23 mouse cellular contexts compared by ENCODE assay signal in the genomic region with DNA sequence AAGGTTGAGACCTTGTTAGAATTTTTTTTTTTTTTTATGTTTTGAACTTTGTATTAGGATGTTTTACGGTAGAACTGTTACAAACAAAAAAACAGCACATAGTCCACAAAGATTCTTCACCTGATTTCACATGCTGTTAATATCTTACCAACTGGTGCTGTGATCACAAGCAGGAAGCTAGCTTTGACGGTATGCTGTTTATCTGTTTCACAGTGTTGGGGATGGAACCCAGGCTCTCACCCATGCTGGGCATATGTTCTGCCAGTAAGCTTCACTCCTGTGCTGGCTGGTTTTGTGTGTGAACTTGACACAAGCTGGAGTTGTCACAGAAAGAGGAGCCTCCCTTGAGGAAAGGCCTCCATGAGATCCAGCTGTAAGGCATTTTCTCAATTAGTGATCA. TPM values are rescaled to one million over a fixed set of nuclear protein-coding genes. Genes with fewer than 3 reads are reported as not detected.
DNase-seq lines count a peak whose midpoint lies in the region; ATAC-seq lines count a peak whose summit lies in the region.
"Had no signal": no experiment of that assay in that cellular context is flagged by ENCODE, and none has a peak within 500 bp of the region (broad histone marks: within the 10 kb centered on the region; RNA-seq: fewer than 3 reads in every experiment).

No protein-coding gene starts in this region.

- H3K27ac ChIP-seq in kidney, embryonic 15.5 days: no peak overlapping the region
- H3K27ac ChIP-seq: embryonic facial prominence, embryonic 10.5 days; forebrain, embryonic 10.5 days; heart, adult 2 months; heart, embryonic 15.5 days; hindbrain, embryonic 10.5 days; hindbrain, embryonic 14.5 days had no signal

- H3K9me3 ChIP-seq in kidney, embryonic 15.5 days (replicated peaks): no peaks in the 10 kb centered on the region
- H3K9me3 ChIP-seq: embryonic facial prominence, embryonic 10.5 days; forebrain, embryonic 10.5 days; heart, embryonic 15.5 days; hindbrain, embryonic 10.5 days had no signal

- ATAC-seq in kidney, embryonic 15.5 days (replicated peaks; ENCODE audit: low FRiP score): no peak
- ATAC-seq in CD4-positive, CD25-positive, alpha-beta regulatory T cell, adult 4 months: no peak
- ATAC-seq: forebrain, embryonic 14.5 days had no signal

- H3K9ac ChIP-seq in kidney, embryonic 15.5 days: no peak overlapping the region
- H3K9ac ChIP-seq: heart, embryonic 15.5 days; hindbrain, embryonic 14.5 days had no signal

- H3K4me3 ChIP-seq in kidney, embryonic 15.5 days (replicated peaks): no peak overlapping the region
- H3K4me3 ChIP-seq: embryonic facial prominence, embryonic 10.5 days; erythroblast, embryonic 14.5 days; forebrain, embryonic 10.5 days; heart, adult 2 months; heart, embryonic 15.5 days; hindbrain, embryonic 10.5 days had no signal

- peaks cover 11% of the 10 kb centered on the region for H3K4me1 ChIP-seq in kidney, embryonic 15.5 days
- H3K4me1 ChIP-seq: forebrain, embryonic 10.5 days; heart, embryonic 15.5 days; hindbrain, embryonic 10.5 days had no signal

- no peak overlapping the region for H3K4me2 ChIP-seq in kidney, embryonic 15.5 days
- H3K4me2 ChIP-seq: heart, embryonic 11.5 days; heart, embryonic 15.5 days; hindbrain, embryonic 14.5 days had no signal

- no peaks in the 10 kb centered on the region for H3K27me3 ChIP-seq in kidney, embryonic 15.5 days
- H3K27me3 ChIP-seq: CH12.LX; heart, embryonic 15.5 days had no signal

- 73% methylated on average over 2 of the region's 2 CpGs for WGBS in kidney, embryonic 15.5 days

- peak; percentile 53 for DNase-seq in kidney, adult 11 months
- peak; percentile 58 to 74 for DNase-seq in kidney, adult 8-10 months
- DNase-seq in kidney, postnatal 10 days: peak; percentile 34
- no peak for DNase-seq in lung, postnatal 25 days (ENCODE audit: low spot score)
- DNase-seq in frontal cortex, postnatal 10 days (ENCODE audit: low spot score in 2 of 2): no peak
- DNase-seq: adrenal gland, adult 2 months; adrenal gland, postnatal 25 days; cerebellum, adult 18-20 months; cerebellum, postnatal 10 days; heart, adult 2 months had no signal

- no peaks in the 10 kb centered on the region for H3K36me3 ChIP-seq in kidney, embryonic 15.5 days
- H3K36me3 ChIP-seq: embryonic facial prominence, embryonic 10.5 days; forebrain, embryonic 10.5 days; heart, embryonic 15.5 days; hindbrain, embryonic 10.5 days had no signal

RNA-seq across cellular contexts. Expression of a gene that starts 5.4 kb away (rescaled TPM):
- not detected in 2 replicates for polyA plus RNA-seq in kidney, embryonic 15.5 days (2015; fragmentation: Nextera tagmentation; extraction: Ambion mirVana)
- polyA plus RNA-seq in CD4-positive, CD25-positive, alpha-beta regulatory T cell, adult 4 months (2017; shearing (Covaris generic)): not detected
- polyA plus RNA-seq: adrenal gland, adult 2 months; C2C12; embryonic facial prominence, embryonic 10.5 days; embryonic facial prominence, embryonic 14.5 days; erythroblast, embryonic 14.5 days; forebrain, embryonic 10.5 days; forebrain, embryonic 14.5 days; heart, adult 2 months; heart, embryonic 11.5 days; heart, embryonic 15.5 days; hindbrain, embryonic 10.5 days; hindbrain, embryonic 14.5 days had no signal

RNA-seq across cellular contexts. Expression of a gene that starts 8.3 kb away (rescaled TPM):
- 0.30 and 0.44 TPM in 2 replicates for polyA plus RNA-seq in kidney, embryonic 15.5 days (2015; fragmentation: Nextera tagmentation; extraction: Ambion mirVana)
- not detected for polyA plus RNA-seq in CD4-positive, CD25-positive, alpha-beta regulatory T cell, adult 4 months (2017; shearing (Covaris generic))
- polyA plus RNA-seq: erythroblast, embryonic 14.5 days; forebrain, embryonic 10.5 days; forebrain, embryonic 14.5 days; hindbrain, embryonic 10.5 days had no signal

RNA-seq across cellular contexts. Expression of a gene that starts 27.3 kb away (rescaled TPM):
- 114 and 121 TPM in 2 replicates for polyA plus RNA-seq in kidney, embryonic 15.5 days (2015; fragmentation: Nextera tagmentation; extraction: Ambion mirVana)
- 10 to 100 TPM; 12.1 to 15.9 TPM for polyA plus RNA-seq in CD4-positive, CD25-positive, alpha-beta regulatory T cell, adult 4 months (2017; shearing (Covaris generic))

Comparison
In these comparisons a context has a peak if more than half of its experiments do, and no peak if none do; other contexts are left out.
1. DNase-seq: peak in kidney, adult 11 months (single experiment), kidney, adult 8-10 months (2 of 2) and kidney, postnatal 10 days (single experiment); none in lung, postnatal 25 days (single experiment) and frontal cortex, postnatal 10 days (0 of 2).